Mouse (Mus musculus) embryonic facial prominence, embryonic 11.5 days (tissue): ENCODE measurements around the gene Osbp. TPM values are rescaled to one million over a fixed set of nuclear protein-coding genes. Genes with fewer than 3 reads are reported as not detected.
"Not testable (repeated sequence)": the region's sequence is repeated elsewhere in the genome, so short reads cannot be mapped to it uniquely, and the experiment has no call there.

Experiments used
- ATAC-seq: fragments of 200-750 bp; cut with Nextera tagmentation; replicated peaks from 2 replicates; pipeline ENCODE4 v1.8.0; 2017; ENCODE audit warnings: low read depth; ENCODE audit not compliant: insufficient number of reproducible peaks, low FRiP score, low TSS enrichment
- DNase-seq: peaks from one replicate; pipeline ENCODE4 v3.0.0-alpha.2; 2015; ENCODE audit warnings: low spot score
- H3K27ac ChIP-seq: fragments of 300-500 bp; sonication (generic); replicated peaks from 2 replicates; pipeline ENCODE4 v1.5.1; 2014; ENCODE audit warnings: mild to moderate bottlenecking, low read depth, low read length, control low read depth
- H3K27me3 ChIP-seq: fragments of 300-500 bp; sonication (generic); 2 replicates; pipeline ENCODE4 v1.6.1; 2014; ENCODE audit warnings: mild to moderate bottlenecking, low read length, moderate library complexity, mixed read lengths; ENCODE audit not compliant: control insufficient read depth, insufficient read depth
- H3K36me3 ChIP-seq: fragments of 300-500 bp; sonication (generic); replicated peaks from 2 replicates; pipeline ENCODE4 v1.6.1; 2014; ENCODE audit warnings: low read depth, mild to moderate bottlenecking, low read length, moderate library complexity, mixed read lengths; ENCODE audit not compliant: control insufficient read depth, insufficient read depth
- H3K4me1 ChIP-seq: fragments of 300-500 bp; sonication (generic); 2 replicates; pipeline ENCODE4 v1.6.1; 2014; ENCODE audit warnings: low read length, mixed read lengths; ENCODE audit not compliant: control insufficient read depth, insufficient read depth
- H3K4me2 ChIP-seq: fragments of 300-500 bp; sonication (generic); 2 replicates; pipeline ENCODE4 v1.6.1; 2014; ENCODE audit warnings: low read depth, mild to moderate bottlenecking, control low read depth, low read length, moderate library complexity
- H3K4me3 ChIP-seq: fragments of 300-500 bp; sonication (generic); 2 replicates; pipeline ENCODE4 v1.5.1; 2014; ENCODE audit warnings: low read depth, low read length, control low read depth
- H3K9ac ChIP-seq: fragments of 300-500 bp; sonication (generic); replicated peaks from 2 replicates; pipeline ENCODE4 v1.6.1; 2014; ENCODE audit warnings: mild to moderate bottlenecking, control low read depth, low read length
- H3K9me3 ChIP-seq: fragments of 300-500 bp; sonication (generic); replicated peaks from 2 replicates; pipeline ENCODE4 v1.6.1; 2016; ENCODE audit warnings: mild to moderate bottlenecking, low read length, inconsistent platforms, mixed read lengths; ENCODE audit not compliant: control insufficient read depth
- WGBS: fragments of 180-500 bp; shearing (Covaris S2); extraction: QIAGEN DNeasy Blood & Tissue Kit; methylation state at CpG from one replicate; pipeline ENCODE4 v1.1.7; 2014; 5-methylcytosine and 5-hydroxymethylcytosine counted together
- polyA plus RNA-seq: library from polyadenylated mRNA; unstranded; fragments of >200 nt; fragmentation: Nextera tagmentation; extraction: Ambion mirVana; gene quantifications from 2 replicates; pipeline ENCODE4 v1.2.1, GENCODE M21; 2014

The Osbp gene
- polyA plus RNA-seq, 1 experiment from 2014 or later = 7.2 TPM

- no peak overlapping the region for H3K9ac ChIP-seq
- no peak overlapping the region for H3K4me2 ChIP-seq
- 81% methylated on average over 2 of the region's 2 CpGs for WGBS
- H3K4me3 ChIP-seq = no peak overlapping the region
- no peaks in the 10 kb centered on the region for H3K9me3 ChIP-seq
- no peak overlapping the region for H3K27ac ChIP-seq
- H3K4me1 ChIP-seq = no peaks in the 10 kb centered on the region
- DNase-seq = no peak
- peaks cover 7% of the 10 kb centered on the region for H3K36me3 ChIP-seq
- no peak for ATAC-seq
- no peaks in the 10 kb centered on the region for H3K27me3 ChIP-seq
Measured at GRCm38 (mm10) chr19:11974223-11974540, 8.4 kb downstream of the Osbp start.

GRCm38 (mm10) chr19:11975683-11976082 is 9.9 kb downstream of the Osbp start:
- no peak for ATAC-seq
- H3K36me3 ChIP-seq = peaks cover 5% of the 10 kb centered on the region

GRCm38 (mm10) chr19:11977363-11977762 is 11.6 kb downstream of the Osbp start:
- H3K4me3 ChIP-seq = no peak overlapping the region
- H3K4me2 ChIP-seq = no peak overlapping the region
- H3K27ac ChIP-seq = no peak overlapping the region
- H3K27me3 ChIP-seq = no peaks in the 10 kb centered on the region
- no peak for DNase-seq
- ATAC-seq = no peak
- no peaks in the 10 kb centered on the region for H3K4me1 ChIP-seq
- peaks cover 3% of the 10 kb centered on the region for H3K36me3 ChIP-seq
- H3K9me3 ChIP-seq = no peaks in the 10 kb centered on the region
- H3K9ac ChIP-seq = no peak overlapping the region
- WGBS = 84% methylated on average over 5 of the region's 5 CpGs

More at GRCm38 (mm10) chr19:11975683-11976082, 9.9 kb downstream of the Osbp start:
- 84% methylated on average over 4 of the region's 4 CpGs for WGBS
- Histone ChIP-seq H3K9ac (no peak overlapping the region), H3K4me1 (no peaks in the 10 kb centered on the region), H3K27me3 (no peaks in the 10 kb centered on the region), H3K4me2 (no peak overlapping the region), H3K4me3 (no peak overlapping the region), H3K27ac (no peak overlapping the region), H3K9me3 (no peaks in the 10 kb centered on the region)
- no peak for DNase-seq

- DNase-seq (no peak), ATAC-seq (no peak)
- no peak overlapping the region for H3K4me3 ChIP-seq
- H3K36me3 ChIP-seq = no peaks in the 10 kb centered on the region; the same call in 1 of the 2 replicates
- H3K27ac ChIP-seq = no peak overlapping the region
- H3K4me2 ChIP-seq = no peak overlapping the region
- H3K4me1 ChIP-seq = no peaks in the 10 kb centered on the region
- no peaks in the 10 kb centered on the region for H3K27me3 ChIP-seq
- 91% methylated on average over 4 of the region's 4 CpGs for WGBS
- no peak overlapping the region for H3K9ac ChIP-seq
- no peaks in the 10 kb centered on the region for H3K9me3 ChIP-seq
Measured at GRCm38 (mm10) chr19:11980471-11980870, 14.7 kb downstream of the Osbp start.

- H3K4me1 ChIP-seq, H3K36me3 ChIP-seq, H3K27me3 ChIP-seq, H3K4me2 ChIP-seq, H3K27ac ChIP-seq, H3K9ac ChIP-seq, H3K9me3 ChIP-seq, DNase-seq, ATAC-seq, H3K4me3 ChIP-seq: not testable (repeated sequence)
- WGBS = 81% methylated on average over 5 of the region's 5 CpGs
Measured at GRCm38 (mm10) chr19:11984614-11985013, 18.9 kb downstream of the Osbp start.

- Histone ChIP-seq H3K9me3 (no peaks in the 10 kb centered on the region), H3K4me1 (no peaks in the 10 kb centered on the region), H3K4me3 (no peak overlapping the region), H3K27me3 (no peaks in the 10 kb centered on the region), H3K9ac (no peak overlapping the region), H3K4me2 (no peak overlapping the region), H3K27ac (no peak overlapping the region), H3K36me3 (peaks cover 6% of the 10 kb centered on the region)
- WGBS = 88% methylated on average over 3 of the region's 3 CpGs
- ATAC-seq (no peak), DNase-seq (no peak)
Measured at GRCm38 (mm10) chr19:11987841-11988240, 22.1 kb downstream of the Osbp start.

GRCm38 (mm10) chr19:11989334-11989733 is 23.6 kb downstream of the Osbp start:
- 96% methylated on average over 7 of the region's 7 CpGs for WGBS
- ATAC-seq = no peak
- H3K36me3 ChIP-seq = peaks cover 6% of the 10 kb centered on the region
- H3K9ac ChIP-seq = no peak overlapping the region
- DNase-seq = no peak
- H3K27me3 ChIP-seq = no peaks in the 10 kb centered on the region
- no peak overlapping the region for H3K27ac ChIP-seq
- no peaks in the 10 kb centered on the region for H3K4me1 ChIP-seq
- H3K4me3 ChIP-seq = no peak overlapping the region
- H3K9me3 ChIP-seq = no peaks in the 10 kb centered on the region
- H3K4me2 ChIP-seq = no peak overlapping the region

GRCm38 (mm10) chr19:11992034-11992433 is 26.3 kb downstream of the Osbp start:
- no peak for ATAC-seq
- no peaks in the 10 kb centered on the region for H3K9me3 ChIP-seq
- H3K9ac ChIP-seq = no peak overlapping the region
- H3K4me1 ChIP-seq = no peaks in the 10 kb centered on the region
- no peak overlapping the region for H3K4me3 ChIP-seq
- no peak for DNase-seq
- H3K27ac ChIP-seq = no peak overlapping the region
- H3K27me3 ChIP-seq = no peaks in the 10 kb centered on the region
- no peak overlapping the region for H3K4me2 ChIP-seq
- 93% methylated on average over 9 of the region's 9 CpGs for WGBS
- peaks cover 8% of the 10 kb centered on the region for H3K36me3 ChIP-seq
